In genomic region chr4:123687025-123687781, GRCm38 (mm10) we compare ENCODE assay signal across 7 mouse cellular contexts. TPM values are rescaled to one million over a fixed set of nuclear protein-coding genes. Genes with fewer than 3 reads are reported as not detected.
DNase-seq lines count a peak whose midpoint lies in the region; ATAC-seq and TF ChIP-seq lines count a peak whose summit lies in the region.

No protein-coding gene starts in this region.

- ATAC-seq in embryonic facial prominence, embryonic 13.5 days (ENCODE audit: insufficient number of reproducible peaks, insufficient read depth, low FRiP score, low TSS enrichment, low read depth), result peak; percentile 50
- peak; percentile 54 for ATAC-seq in heart, postnatal 0 days (ENCODE audit: insufficient read depth, low read depth)

- H3K4me1 ChIP-seq in embryonic facial prominence, embryonic 13.5 days, result peaks cover 20% of the 10 kb centered on the region
- H3K4me1 ChIP-seq in heart, postnatal 0 days (ENCODE audit: control insufficient read depth, insufficient read depth), result peaks cover 7% of the 10 kb centered on the region

- TF ChIP-seq EP300 in heart, postnatal 0 days (IDR thresholded peaks at IDR 0.05; ENCODE audit: low read depth), result no peak

- no peak for TF ChIP-seq CTCF in heart, postnatal 0 days (IDR thresholded peaks at IDR 0.05; ENCODE audit: low read depth)

- 1% methylated on average over 47 of the region's 89 CpGs for WGBS in embryonic facial prominence, embryonic 13.5 days
- under 1% methylated on average over 49 of the region's 89 CpGs for WGBS in heart, postnatal 0 days

- H3K4me3 ChIP-seq in embryonic facial prominence, embryonic 13.5 days, result peak overlapping the region; percentile 81
- H3K4me3 ChIP-seq in heart, postnatal 0 days (ENCODE audit: low read depth, low read length), result peak overlapping the region; percentile 67

- DNase-seq in Muller cell, postnatal 12 days (ENCODE audit: inconsistent ontology term), result peak; percentile 60
- DNase-seq in adrenal gland, postnatal 14 days, result peak; percentile 82
- DNase-seq in heart, postnatal 0 days (ENCODE audit: low spot score), result no peak
- peak; percentile 82 for DNase-seq in kidney, postnatal 14 days
- DNase-seq in lung, postnatal 4 days, result peak; percentile 46 to 70
- DNase-seq in splenic B cell, adult 2 months (ENCODE audit: low read depth, low spot score), result peak; percentile 11

- no peaks in the 10 kb centered on the region for H3K36me3 ChIP-seq in embryonic facial prominence, embryonic 13.5 days
- peaks cover 7% of the 10 kb centered on the region; the same call in 1 of the 2 replicates for H3K36me3 ChIP-seq in heart, postnatal 0 days (replicated peaks; ENCODE audit: control insufficient read depth, insufficient read depth, low read length)
- no peaks in the 10 kb centered on the region for H3K36me3 ChIP-seq in splenic B cell, adult 2 months (ENCODE audit: control insufficient read depth, insufficient read depth, low read length, poor library complexity, severe bottlenecking)

- H3K27ac ChIP-seq in embryonic facial prominence, embryonic 13.5 days, result peak overlapping the region; percentile 28; the same call in 1 of the 2 replicates
- H3K27ac ChIP-seq in heart, postnatal 0 days (ENCODE audit: low read depth), result peak overlapping the region; percentile 59

- H3K27me3 ChIP-seq in embryonic facial prominence, embryonic 13.5 days, result peaks cover 17% of the 10 kb centered on the region
- 0 out of 2 replicates have a peak, but pooled peaks cover 3% of the 10 kb centered on the region for H3K27me3 ChIP-seq in heart, postnatal 0 days (ENCODE audit: control insufficient read depth, insufficient read depth, low read length)
- no peaks in the 10 kb centered on the region for H3K27me3 ChIP-seq in splenic B cell, adult 2 months (ENCODE audit: control insufficient read depth, insufficient read depth, low read length, poor library complexity, severe bottlenecking)

- H3K4me2 ChIP-seq in embryonic facial prominence, embryonic 13.5 days, result peak overlapping the region; percentile 100
- peak overlapping the region; percentile 99 for H3K4me2 ChIP-seq in heart, postnatal 0 days (ENCODE audit: low read depth, low read length)

- no peaks in the 10 kb centered on the region for H3K9me3 ChIP-seq in embryonic facial prominence, embryonic 13.5 days
- no peaks in the 10 kb centered on the region for H3K9me3 ChIP-seq in heart, postnatal 0 days (replicated peaks; ENCODE audit: control insufficient read depth, low read length)

- peak overlapping the region; percentile 85 for H3K9ac ChIP-seq in embryonic facial prominence, embryonic 13.5 days
- H3K9ac ChIP-seq in heart, postnatal 0 days (replicated peaks; ENCODE audit: low read depth, low read length), result peak overlapping the region; percentile 69

RNA-seq across cellular contexts. Expression of gene Macf1, which starts 3.0 kb away (rescaled TPM):
- total RNA-seq in adrenal gland, postnatal 14 days (2021), result 193 and 200 TPM in 2 replicates
- 46.3 and 47.0 TPM in 2 replicates for polyA plus RNA-seq in embryonic facial prominence, embryonic 13.5 days (2015; fragmentation: Nextera tagmentation; extraction: Ambion mirVana)
- total RNA-seq in heart, postnatal 0 days (2014; rRNA removed; ENCODE audit: low replicate concordance), result 236 and 250 TPM in 2 replicates
- 40.2 and 41.4 TPM in 2 replicates for polyA plus RNA-seq in heart, postnatal 0 days (2015; fragmentation: Nextera tagmentation; extraction: Ambion mirVana)

RNA-seq across cellular contexts. Expression of gene Ndufs5, which starts 30.8 kb away (rescaled TPM):
- 317 and 335 TPM in 2 replicates for total RNA-seq in adrenal gland, postnatal 14 days (2021)
- 324 and 340 TPM in 2 replicates for polyA plus RNA-seq in embryonic facial prominence, embryonic 13.5 days (2015; fragmentation: Nextera tagmentation; extraction: Ambion mirVana)
- total RNA-seq in heart, postnatal 0 days (2014; rRNA removed; ENCODE audit: low replicate concordance), result 144 and 214 TPM in 2 replicates
- 953 and 982 TPM in 2 replicates for polyA plus RNA-seq in heart, postnatal 0 days (2015; fragmentation: Nextera tagmentation; extraction: Ambion mirVana)
